Mouse (Mus musculus): ENCODE data around the gene Slc25a17. TPM values are rescaled to one million over a fixed set of nuclear protein-coding genes. Genes with fewer than 3 reads are reported as not detected.

Gene Slc25a17
- polyA plus RNA-seq, 1 experiment from 2014 or later, result 111 TPM

Other genes with a start within 250 kb of the Slc25a17 start
- 19.6 and 31.9 TPM in 2 replicates for gene Mrtfa, start 170.1 kb downstream of the Slc25a17 start, polyA plus RNA-seq (2014; fragmentation: Nextera tagmentation; extraction: Ambion mirVana)
- 0.09 and 0.59 TPM in 2 replicates for gene Mchr1, start 125.3 kb downstream of the Slc25a17 start, polyA plus RNA-seq (2014; fragmentation: Nextera tagmentation; extraction: Ambion mirVana)
- 178 TPM in 2 replicates for gene St13, start 39.3 kb upstream of the Slc25a17 start, polyA plus RNA-seq (2014; fragmentation: Nextera tagmentation; extraction: Ambion mirVana)
- gene Xpnpep3, start 39.3 kb upstream of the Slc25a17 start, polyA plus RNA-seq (2014; fragmentation: Nextera tagmentation; extraction: Ambion mirVana), result 6.8 and 7.0 TPM in 2 replicates
- gene Dnajb7, start 47.5 kb upstream of the Slc25a17 start, polyA plus RNA-seq (2014; fragmentation: Nextera tagmentation; extraction: Ambion mirVana), result 0.92 and 1.2 TPM in 2 replicates
- 531 and 563 TPM in 2 replicates for gene Rbx1, start 105.5 kb upstream of the Slc25a17 start, polyA plus RNA-seq (2014; fragmentation: Nextera tagmentation; extraction: Ambion mirVana)
- gene Ep300, start 224.5 kb upstream of the Slc25a17 start, polyA plus RNA-seq (2014; fragmentation: Nextera tagmentation; extraction: Ambion mirVana), result 23.3 and 41.7 TPM in 2 replicates

All from hindbrain, embryonic 11.5 days (tissue).